22 mouse cellular contexts compared by ENCODE assay signal in genomic region chr15:96834862-96835261, GRCm38 (mm10).
DNase-seq lines count a peak whose midpoint lies in the region; ATAC-seq and TF ChIP-seq lines count a peak whose summit lies in the region.
"Had no signal": no experiment of that assay in that cellular context is flagged by ENCODE, and none has a peak within 500 bp of the region (broad histone marks: within the 10 kb centered on the region; RNA-seq: fewer than 3 reads in every experiment).

No protein-coding gene starts in this region.

- H3K4me3 ChIP-seq in gastrocnemius, adult 2 months = no peak overlapping the region
- H3K4me3 ChIP-seq in kidney, postnatal 0 days (replicated peaks; ENCODE audit: low read depth, low read length) = no peak overlapping the region
- no peak overlapping the region for H3K4me3 ChIP-seq in intestine, embryonic 15.5 days (replicated peaks)
- H3K4me3 ChIP-seq: embryonic facial prominence, embryonic 15.5 days; erythroblast, embryonic 14.5 days; forebrain, embryonic 10.5 days; heart, embryonic 10.5 days; hindbrain, embryonic 15.5 days had no signal

- TF ChIP-seq CTCF in gastrocnemius, adult 2 months (IDR thresholded peaks at IDR 0.05) = peak; percentile 27; the same call in 1 of the 2 replicates
- peak; percentile 2; the same call in 1 of the 2 replicates for TF ChIP-seq CTCF in kidney, postnatal 0 days (IDR thresholded peaks at IDR 0.05; ENCODE audit: low read depth)

- no peak for DNase-seq in gastrocnemius, adult 2 months
- no peak for DNase-seq in gastrocnemius, postnatal 25 days
- no peak for DNase-seq in kidney, postnatal 0 days (ENCODE audit: low spot score)
- DNase-seq in kidney, adult 11 months = no peak
- peak; percentile 31 for DNase-seq in skeletal muscle tissue, adult 2 months (ENCODE audit: low read depth, low spot score)
- DNase-seq in thymus, postnatal 36 days = no peak
- DNase-seq: adrenal gland, postnatal 14 days; cerebellum, adult 11-12 months; cerebellum, adult 9-10 months; cerebellum, postnatal 25 days; gastrocnemius, postnatal 10 days; heart, postnatal 10 days had no signal

- H3K36me3 ChIP-seq in kidney, postnatal 0 days (ENCODE audit: insufficient read depth, low read length) = no peaks in the 10 kb centered on the region
- H3K36me3 ChIP-seq in intestine, embryonic 15.5 days = no peaks in the 10 kb centered on the region
- H3K36me3 ChIP-seq: embryonic facial prominence, embryonic 15.5 days; forebrain, embryonic 10.5 days; heart, embryonic 10.5 days; hindbrain, embryonic 15.5 days had no signal

- H3K4me2 ChIP-seq in kidney, postnatal 0 days (ENCODE audit: low read length) = no peak overlapping the region
- H3K4me2 ChIP-seq in intestine, embryonic 15.5 days (replicated peaks) = 0 out of 2 replicates have a peak overlapping the region, but pooled peaks have one; percentile 4
- H3K4me2 ChIP-seq: embryonic facial prominence, embryonic 15.5 days; hindbrain, embryonic 15.5 days had no signal

- no peaks in the 10 kb centered on the region for H3K4me1 ChIP-seq in kidney, postnatal 0 days (replicated peaks; ENCODE audit: insufficient read depth, low read length)
- H3K4me1 ChIP-seq in intestine, embryonic 15.5 days (replicated peaks) = peaks cover 3% of the 10 kb centered on the region; the same call in 1 of the 2 replicates
- H3K4me1 ChIP-seq: forebrain, embryonic 10.5 days; hindbrain, embryonic 15.5 days had no signal

- no peak for ATAC-seq in kidney, postnatal 0 days (replicated peaks; ENCODE audit: low FRiP score, low read depth)
- ATAC-seq in intestine, embryonic 15.5 days = peak; percentile 82
- no peak for ATAC-seq in frontal cortex, adult (ENCODE audit: low TSS enrichment)
- ATAC-seq: activated CD4-positive, CD25-positive, alpha-beta regulatory T cell, adult 4 months; forebrain, embryonic 14.5 days; Patski had no signal

- H3K27me3 ChIP-seq in kidney, postnatal 0 days (ENCODE audit: insufficient read depth, low read length) = no peaks in the 10 kb centered on the region
- H3K27me3 ChIP-seq in intestine, embryonic 15.5 days (replicated peaks) = no peaks in the 10 kb centered on the region
- H3K27me3 ChIP-seq: embryonic facial prominence, embryonic 15.5 days; hindbrain, embryonic 15.5 days; Patski had no signal

- H3K9me3 ChIP-seq in kidney, postnatal 0 days (replicated peaks; ENCODE audit: low read length) = no peaks in the 10 kb centered on the region
- no peaks in the 10 kb centered on the region for H3K9me3 ChIP-seq in intestine, embryonic 15.5 days
- H3K9me3 ChIP-seq: embryonic facial prominence, embryonic 15.5 days; forebrain, embryonic 10.5 days; heart, embryonic 10.5 days; hindbrain, embryonic 15.5 days had no signal

- H3K9ac ChIP-seq in kidney, postnatal 0 days (ENCODE audit: low read depth, low read length) = no peak overlapping the region
- H3K9ac ChIP-seq in intestine, embryonic 15.5 days = no peak overlapping the region
- H3K9ac ChIP-seq: embryonic facial prominence, embryonic 15.5 days; hindbrain, embryonic 15.5 days had no signal

- intact Hi-C loops in gastrocnemius, adult 2 months (cut with DNase I) = no loop called here

- 66% methylated on average over 9 of the region's 9 CpGs for WGBS in kidney, postnatal 0 days
- 52% methylated on average over 9 of the region's 9 CpGs for WGBS in intestine, embryonic 15.5 days

- H3K27ac ChIP-seq in gastrocnemius, adult 2 months = no peak overlapping the region
- no peak overlapping the region for H3K27ac ChIP-seq in kidney, postnatal 0 days
- H3K27ac ChIP-seq in intestine, embryonic 15.5 days = peak overlapping the region; percentile 68
- H3K27ac ChIP-seq: embryonic facial prominence, embryonic 15.5 days; forebrain, embryonic 10.5 days; heart, embryonic 10.5 days; hindbrain, embryonic 15.5 days had no signal
